Mouse (Mus musculus): ENCODE results near the gene Elovl7.
A peak's percentile ranks its signal among the peaks of the same experiment; 100 is the strongest.

Elovl7 gene

GRCm38 (mm10) chr13:108241715-108242114 is 27.5 kb downstream of the Elovl7 start:
- no peak for DNase-seq (ENCODE audit: low read depth, low spot score)

DNA sequence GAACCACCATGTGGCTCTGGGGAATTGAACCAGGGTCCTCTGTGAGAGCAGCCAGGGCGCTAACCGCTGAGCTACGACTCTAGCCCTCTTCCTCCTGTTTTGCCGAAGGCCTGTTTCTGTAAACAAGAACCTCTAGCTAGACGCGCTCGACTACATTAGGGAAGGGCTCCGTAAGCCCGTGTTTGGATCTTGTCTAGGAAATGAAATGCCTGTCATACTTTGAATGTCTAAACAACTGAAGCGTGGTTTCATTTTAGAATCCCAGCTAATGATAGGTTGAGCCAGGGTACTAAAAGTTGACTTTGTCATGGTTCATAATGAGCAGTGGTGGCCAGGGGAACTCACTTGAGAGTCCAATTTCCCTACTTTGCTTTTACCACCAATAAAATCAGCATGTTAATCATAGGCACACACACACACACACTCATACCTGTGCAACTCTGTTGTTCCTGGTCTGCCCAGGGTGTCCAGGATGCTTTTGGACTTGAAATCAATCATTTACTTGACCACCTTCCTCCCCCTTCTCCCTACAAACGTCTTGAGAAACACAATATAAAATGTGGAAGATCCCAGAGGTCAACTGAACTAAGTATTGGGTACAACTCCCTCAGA is 31.0 kb downstream of the Elovl7 start:
- DNase-seq (ENCODE audit: low read depth, low spot score) = no peak

DNA sequence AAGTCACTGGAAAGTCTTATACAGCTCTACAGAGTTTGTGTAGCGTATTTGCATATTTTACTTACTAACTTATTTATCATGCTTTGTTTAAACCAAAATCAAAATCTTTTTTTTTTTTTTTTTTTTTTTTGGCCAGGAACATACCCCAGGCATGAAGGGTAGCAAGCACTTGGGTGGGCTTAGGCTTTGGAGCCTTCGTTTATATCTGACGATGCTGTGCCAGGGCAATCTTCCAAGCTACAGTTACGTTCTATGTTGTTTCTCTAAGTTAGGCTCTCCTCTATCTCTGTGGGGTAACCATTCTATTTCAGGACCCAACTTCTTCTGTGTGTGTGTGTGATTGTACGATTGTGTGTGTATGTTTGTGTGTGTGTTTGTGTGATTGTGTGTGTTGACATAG is 36.9 kb downstream of the Elovl7 start:
- no peak for DNase-seq (ENCODE audit: low read depth, low spot score)

DNA sequence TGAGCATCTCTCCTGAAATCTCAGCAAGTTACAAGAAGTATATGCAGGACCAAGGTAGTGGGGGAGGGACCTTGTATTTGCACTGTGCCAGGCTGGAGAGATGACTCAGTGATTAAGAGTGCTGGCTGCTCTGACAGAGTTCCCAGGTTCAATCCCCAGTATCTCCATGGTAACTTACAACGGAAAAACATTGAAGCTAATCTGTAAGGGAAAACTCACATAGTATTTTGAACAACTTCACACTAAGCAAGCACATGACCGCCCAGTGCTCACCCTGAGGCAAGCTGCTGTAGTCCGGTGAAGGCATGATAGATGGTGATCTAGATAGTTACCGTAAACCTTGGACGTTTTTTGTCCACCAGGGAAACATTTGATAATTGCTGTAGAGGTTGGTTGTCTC is 39.8 kb downstream of the Elovl7 start:
- DNase-seq (ENCODE audit: low read depth, low spot score) = no peak

- no peak for DNase-seq (ENCODE audit: low read depth, low spot score)
Observed at GRCm38 (mm10) chr13:108263042-108263441, 48.8 kb downstream of the Elovl7 start.

DNA sequence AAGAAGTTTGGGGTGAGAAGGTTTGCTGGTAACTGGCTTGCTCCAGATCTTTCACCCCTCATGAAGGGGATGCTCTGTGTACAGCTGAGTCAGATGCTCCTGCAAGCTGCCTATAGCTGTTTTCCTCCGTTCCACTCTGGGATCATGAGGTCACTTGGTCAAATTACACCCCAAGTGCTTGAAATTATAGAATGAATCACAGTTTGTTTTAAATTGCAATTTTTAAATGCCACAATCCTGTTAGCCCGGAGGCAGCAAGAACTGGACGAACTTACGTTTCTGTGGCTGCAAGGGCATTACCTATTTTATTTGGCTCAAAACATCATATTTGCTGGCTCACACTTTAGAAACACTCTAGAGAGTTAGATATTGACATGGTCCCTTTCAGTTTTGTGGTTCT is 51.2 kb downstream of the Elovl7 start:
- DNase-seq (ENCODE audit: low read depth, low spot score) = no peak

DNA sequence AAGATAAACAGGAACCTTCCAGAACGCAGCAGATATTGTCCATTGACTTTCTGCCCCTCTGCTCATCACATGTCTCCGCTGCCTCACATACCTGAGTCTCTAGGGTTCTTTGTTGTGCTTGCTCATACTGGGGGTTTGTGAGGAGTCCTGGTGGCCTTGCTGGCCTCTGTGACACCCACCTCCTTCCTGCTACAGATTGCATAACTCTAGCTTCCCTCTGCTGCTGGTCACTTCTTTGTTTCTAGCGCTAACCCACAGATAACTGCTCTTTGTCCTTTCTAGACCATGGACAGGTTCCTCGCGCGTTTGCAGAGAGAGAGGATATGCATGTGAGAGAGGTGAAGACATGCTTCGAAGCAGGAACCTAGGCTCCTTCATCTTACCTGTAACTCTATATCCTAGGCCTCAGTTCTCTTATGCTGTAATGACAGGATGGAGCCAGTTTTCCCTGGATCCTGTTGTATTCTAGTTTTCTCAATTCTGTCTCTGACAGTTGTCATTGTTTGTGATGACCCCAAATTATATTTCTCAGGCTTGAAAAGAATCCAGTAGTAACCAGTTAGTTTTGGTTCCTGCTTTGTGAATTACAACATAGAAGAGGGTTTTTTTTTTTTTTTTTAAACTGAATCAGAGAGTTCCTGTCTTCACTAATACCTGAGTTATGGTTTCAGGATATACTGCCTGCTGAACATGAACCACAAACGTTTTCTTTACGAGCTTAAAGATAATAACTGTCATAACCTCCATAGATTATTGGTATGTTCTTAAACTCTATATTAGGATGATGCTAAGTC is 53.8 kb downstream of the Elovl7 start:
- no peak for DNase-seq (ENCODE audit: low read depth, low spot score)

GRCm38 (mm10) chr13:108271458-108272148 is 57.4 kb downstream of the Elovl7 start:
- DNase-seq (ENCODE audit: low read depth, low spot score) = no peak

- DNase-seq (ENCODE audit: low read depth, low spot score) = no peak
Observed at GRCm38 (mm10) chr13:108272332-108272731, 58.1 kb downstream of the Elovl7 start.

- DNase-seq (ENCODE audit: low read depth, low spot score) = no peak
Observed at GRCm38 (mm10) chr13:108273034-108273433, 58.8 kb downstream of the Elovl7 start.

DNA sequence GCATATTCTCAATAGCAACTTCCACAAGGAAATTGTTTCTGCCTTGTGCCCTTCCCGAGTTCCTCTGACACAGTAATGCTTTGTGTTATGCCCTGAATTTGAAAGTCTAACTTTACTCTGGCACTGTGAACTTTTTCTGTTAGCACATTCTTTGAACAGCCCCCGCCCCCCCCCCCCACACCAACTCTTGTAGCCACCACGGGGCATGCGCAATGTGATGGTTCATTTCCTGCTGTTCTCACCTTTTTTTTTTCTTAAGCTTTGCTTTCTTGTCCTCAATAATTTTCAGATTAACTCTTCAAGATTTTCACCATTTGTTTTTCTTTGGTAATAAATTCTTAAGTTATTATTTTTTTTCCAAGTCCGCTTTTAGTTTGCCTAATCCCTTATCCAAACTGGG is 59.3 kb downstream of the Elovl7 start:
- no peak for DNase-seq (ENCODE audit: low read depth, low spot score)

DNA sequence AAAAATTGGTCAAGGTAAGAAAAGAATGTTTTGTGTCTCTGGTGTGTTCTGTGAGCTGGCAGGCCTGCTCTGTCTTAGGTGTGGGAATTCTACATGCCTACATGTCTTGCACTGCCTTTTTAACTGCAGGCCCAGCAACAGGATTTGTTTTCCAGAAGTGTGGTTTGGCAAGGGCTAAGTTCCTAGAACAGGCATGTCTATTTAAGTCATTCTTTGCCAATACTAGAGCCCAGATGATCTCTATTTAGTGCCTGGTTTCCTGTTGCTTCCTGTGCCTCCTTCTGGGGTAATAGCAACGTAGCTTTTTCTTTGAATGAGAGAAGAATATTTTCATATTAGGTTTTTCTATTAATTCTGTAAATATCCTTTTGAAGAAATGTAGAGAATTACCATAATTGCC is 62.4 kb downstream of the Elovl7 start:
- peak; percentile 16 for DNase-seq (ENCODE audit: low read depth, low spot score)

DNA sequence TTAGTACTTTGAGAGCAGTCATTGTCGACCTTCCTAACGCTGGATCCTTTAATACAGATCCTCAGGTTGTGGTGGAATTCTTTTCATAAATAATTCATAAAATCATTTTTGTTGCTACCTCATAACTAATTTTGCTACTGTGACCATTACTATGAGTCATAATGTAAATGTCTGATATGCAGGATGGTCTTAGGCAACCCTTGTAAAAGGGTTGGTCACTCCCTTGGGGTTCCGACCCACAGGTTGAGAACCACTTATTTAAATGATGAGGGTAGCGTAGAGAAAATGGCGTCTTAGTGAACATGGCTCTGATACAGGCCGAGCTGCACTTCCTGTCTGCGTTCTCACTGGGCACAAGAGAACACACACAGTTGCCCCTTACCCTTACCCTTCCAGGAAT is 63.1 kb downstream of the Elovl7 start:
- DNase-seq (ENCODE audit: low read depth, low spot score) = no peak

DNA sequence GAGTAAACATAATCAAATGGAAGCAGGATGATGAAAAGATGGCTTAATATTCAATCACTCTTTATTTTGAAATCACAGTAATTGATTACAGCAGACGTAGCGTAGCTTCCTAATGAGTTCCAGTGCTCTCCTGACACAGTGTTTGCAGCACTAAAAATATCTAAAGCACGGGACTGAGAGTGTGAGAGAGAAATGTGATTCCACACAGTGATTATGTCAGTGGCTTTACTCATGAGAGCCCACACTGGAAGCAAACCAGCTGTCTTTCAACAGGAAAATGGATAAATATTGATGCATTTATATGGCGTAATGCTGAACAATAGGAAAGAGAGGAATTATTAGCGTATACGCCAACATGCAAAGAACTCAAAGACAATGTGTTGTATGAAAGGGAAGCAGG is 64.4 kb downstream of the Elovl7 start:
- no peak for DNase-seq (ENCODE audit: low read depth, low spot score)

- DNase-seq (ENCODE audit: low read depth, low spot score) = no peak
Observed at GRCm38 (mm10) chr13:108284312-108284711, 70.1 kb downstream of the Elovl7 start.

- DNase-seq (ENCODE audit: low read depth, low spot score) = no peak
Observed at GRCm38 (mm10) chr13:108287953-108288352, 73.7 kb downstream of the Elovl7 start.

DNA sequence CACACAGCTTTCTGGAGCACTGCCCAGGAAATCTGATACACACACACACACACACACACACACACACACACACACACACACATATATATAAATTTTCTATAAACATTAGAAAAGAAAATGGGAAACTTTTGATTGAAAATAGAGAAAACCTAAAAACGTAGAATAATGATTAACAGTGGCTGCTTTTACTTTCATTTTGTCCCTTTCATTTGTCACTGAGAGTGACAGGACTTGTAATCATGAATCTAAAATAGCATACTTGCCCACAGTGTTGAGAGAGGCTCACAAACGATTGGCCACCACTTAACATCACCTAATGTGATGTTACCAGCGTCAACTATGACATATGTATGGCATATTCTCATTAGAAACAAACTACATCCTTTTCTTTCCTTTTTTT is 75.2 kb downstream of the Elovl7 start:
- no peak for DNase-seq (ENCODE audit: low read depth, low spot score)

DNA sequence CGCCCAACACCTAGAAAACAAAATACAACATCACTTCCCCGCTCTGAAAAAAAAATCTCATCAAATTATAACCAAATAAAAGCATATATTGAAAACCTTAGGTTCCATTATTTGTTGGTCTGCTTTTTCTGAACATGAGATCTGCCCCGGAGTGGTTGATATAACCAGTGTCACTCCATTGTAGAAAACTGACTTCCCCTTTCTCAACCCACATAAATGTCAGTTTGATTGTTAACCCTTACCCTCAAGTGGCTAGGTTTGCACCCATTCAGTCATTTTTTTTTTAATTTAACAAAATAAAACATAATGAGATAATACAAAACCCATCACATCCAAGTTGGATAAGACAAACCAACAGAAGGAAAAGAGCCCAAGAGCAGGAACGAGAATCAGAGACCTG is 76.1 kb downstream of the Elovl7 start:
- no peak for DNase-seq (ENCODE audit: low read depth, low spot score)

DNA sequence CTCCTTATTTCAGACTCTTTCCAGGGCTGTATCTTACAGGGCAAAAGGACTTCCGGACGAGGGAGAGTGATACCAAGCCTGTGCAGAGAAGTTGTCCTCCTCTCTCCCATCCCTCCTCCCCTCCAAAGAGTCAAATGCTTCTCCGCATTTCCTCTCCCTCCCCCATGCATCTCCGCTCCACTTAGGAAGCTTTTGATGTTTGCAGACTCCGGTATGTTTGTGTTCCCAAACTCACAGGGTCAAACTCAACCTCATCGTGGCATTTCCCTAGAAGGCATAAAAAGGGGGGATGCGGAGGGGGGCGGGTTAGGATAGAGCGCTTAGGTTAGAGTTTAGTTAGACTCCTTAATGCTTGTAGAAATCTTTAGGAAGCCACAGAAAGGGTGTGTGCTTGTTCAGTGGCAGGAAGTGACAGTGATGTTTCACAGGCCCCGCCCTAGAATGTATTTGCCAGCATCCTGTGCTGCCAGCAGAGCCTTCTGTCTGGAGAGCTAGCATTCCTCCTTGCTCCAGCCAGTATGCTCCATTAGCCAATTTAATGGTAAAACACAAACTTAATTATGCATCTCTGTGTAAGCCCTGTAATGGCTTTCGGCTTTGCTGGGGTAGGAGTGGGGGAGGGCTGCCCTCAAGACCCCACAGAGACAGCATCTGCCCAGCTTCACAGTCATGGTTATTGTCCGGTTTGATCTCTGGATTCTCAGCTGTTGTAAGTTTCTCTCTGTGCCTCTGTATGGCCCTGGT is 83.3 kb downstream of the Elovl7 start:
- peak; percentile 20 for DNase-seq (ENCODE audit: low read depth, low spot score)

DNA sequence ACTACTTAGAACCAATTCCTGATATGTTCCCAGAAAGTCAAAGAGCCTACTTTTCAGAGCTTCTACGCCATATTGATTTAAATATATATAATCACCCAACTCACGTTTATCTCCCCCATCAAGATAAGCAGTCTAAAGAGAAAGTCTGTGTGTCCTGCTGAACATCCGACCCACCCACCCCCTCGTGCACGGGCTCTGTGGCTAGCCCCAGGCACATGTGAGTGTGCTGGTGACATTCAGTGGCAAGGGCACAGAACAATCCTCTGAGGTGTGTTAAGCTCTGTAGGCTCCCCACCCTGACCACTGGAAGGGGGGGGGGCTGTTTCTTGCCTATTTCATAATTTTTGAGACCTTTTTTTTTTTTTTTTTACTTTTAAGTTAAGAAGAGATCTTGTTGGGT is 84.0 kb downstream of the Elovl7 start:
- DNase-seq (ENCODE audit: low read depth, low spot score) = no peak

- DNase-seq (ENCODE audit: low read depth, low spot score) = no peak
Observed at GRCm38 (mm10) chr13:108300346-108300950, 86.2 kb downstream of the Elovl7 start.

GRCm38 (mm10) chr13:108301411-108301810 is 87.2 kb downstream of the Elovl7 start:
- DNase-seq (ENCODE audit: low read depth, low spot score) = no peak
